Mouse (Mus musculus) Patski (cell line): ENCODE measurements around the gene Tmem164. TPM values are rescaled to one million over a fixed set of nuclear protein-coding genes. Genes with fewer than 3 reads are reported as not detected.

Experiments
- ATAC-seq: fragments of 100-300 bp; one replicate; pipeline ENCODE4 v1.8.0; 2021
- CTCF ChIA-PET: fragments of 350-600 bp; sonication (Branson Sonifier 250); formaldehyde crosslinking; loops from one replicate; lab custom pipeline; 2022; ENCODE audit warnings: inconsistent platforms; lab: Charles Lee
- POLR2A ChIA-PET: fragments of 350-600 bp; sonication (Branson Sonifier 250); formaldehyde crosslinking; loops from one replicate; lab custom pipeline; 2022; ENCODE audit warnings: antibody characterized with exemption, inconsistent platforms; lab: Charles Lee
- DNase-seq: peaks from one replicate; pipeline ENCODE4 v3.0.0-alpha.2; 2011; ENCODE audit warnings: low read depth, low spot score
- H3K27me3 ChIP-seq: fragments of 371-371 bp; one replicate; pipeline ENCODE4 v1.5.1; 2021
- CTCF ChIP-seq: fragments of 100-300 bp; IDR thresholded peaks from one replicate; pipeline ENCODE4 v1.5.1; 2021
- in situ Hi-C: fragments of 300-500 bp; cut with MboI; formaldehyde crosslinking; loops from 3 replicates; pipeline ENCODE4 v1.11.1; 2018; ENCODE audit warnings: low pct_unique_long_range_greater_than_20kb, mixed read lengths
- polyA plus RNA-seq: library from polyadenylated mRNA; unstranded; gene quantifications from one replicate; pipeline ENCODE4 v1.2.3, GENCODE M21; 2021

Tmem164 gene
- polyA plus RNA-seq, 1 experiment from 2014 or later = 39.1 TPM

DNA sequence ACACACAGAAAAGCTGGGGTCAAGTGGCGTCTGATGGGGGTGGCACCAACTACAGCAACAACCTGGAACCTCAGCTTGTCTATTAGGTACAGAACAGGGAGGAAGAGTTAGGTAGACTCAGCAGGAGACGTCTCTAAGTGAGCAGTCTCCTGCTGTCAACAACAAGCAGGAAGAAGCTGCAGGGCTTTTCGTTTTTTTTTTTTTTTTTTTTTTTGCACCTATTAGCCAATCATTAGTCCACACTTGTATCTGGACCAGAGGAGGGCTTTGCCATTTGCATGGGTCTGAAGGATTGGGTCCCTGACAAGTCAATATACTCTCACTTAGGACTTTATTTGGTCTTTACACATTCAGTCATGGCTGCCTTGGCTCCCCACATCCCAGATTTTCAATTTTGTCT is 4.0 kb upstream of the Tmem164 start:
- DNase-seq (no peak), ATAC-seq (no peak)
- peaks cover 13% of the 10 kb centered on the region for H3K27me3 ChIP-seq
- CTCF ChIA-PET = no interaction called here
- TF ChIP-seq CTCF = no peak
- in situ Hi-C loops = no loop called here
- POLR2A ChIA-PET = interaction anchor here (0.7 kb wide), 1 partner anchor 22 kb away, joined by 3 read pairs; no protein-coding TSS in a partner anchor

DNA sequence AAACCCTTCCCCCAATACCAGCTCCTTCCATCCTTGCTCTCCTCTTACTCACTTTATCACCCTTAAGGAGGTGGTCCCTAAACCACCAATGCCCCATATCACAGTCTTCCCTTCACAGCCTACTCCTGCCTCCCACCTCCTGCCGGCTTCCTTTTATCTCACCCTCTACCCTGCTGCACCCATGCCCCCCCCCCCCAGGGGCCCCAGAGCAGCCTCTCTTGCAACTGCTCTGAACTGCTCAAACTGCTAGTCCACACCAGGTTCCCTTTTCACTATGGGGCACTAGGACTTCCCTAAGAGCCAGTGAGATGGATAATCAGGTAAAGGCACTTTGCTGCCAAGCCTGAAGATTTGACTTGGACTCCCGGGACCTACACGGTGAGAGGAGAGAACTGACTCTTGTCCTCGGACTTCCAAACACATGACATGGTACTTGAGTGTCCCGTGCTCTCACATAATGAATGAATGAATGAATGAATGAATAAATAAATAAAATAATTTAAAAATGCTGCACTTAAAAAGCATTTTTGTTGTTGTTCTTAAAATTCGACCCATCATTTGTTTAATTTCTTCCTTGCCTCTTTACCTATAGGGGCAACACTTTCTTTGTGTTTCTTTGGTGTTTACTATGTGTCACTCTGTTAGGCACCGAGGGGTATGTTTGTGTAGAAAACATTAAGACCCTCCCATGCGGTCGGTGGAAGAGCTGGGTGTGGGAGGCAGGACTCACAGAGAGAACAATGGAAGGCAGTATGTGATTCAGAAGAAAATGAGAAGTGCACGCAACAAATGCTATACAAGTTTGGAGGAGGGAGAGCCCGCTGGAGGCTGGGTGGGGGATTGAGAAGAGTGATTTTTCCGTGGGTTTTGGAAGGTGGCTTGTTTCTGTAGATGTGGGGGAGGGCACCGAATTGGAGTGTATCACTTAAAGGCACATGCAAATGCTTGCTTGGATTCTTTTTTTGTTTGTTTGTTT is 2.4 kb upstream of the Tmem164 start:
- H3K27me3 ChIP-seq = peaks cover 8% of the 10 kb centered on the region
- CTCF ChIA-PET = interaction anchor here (1.1 kb wide), 1 partner anchor 13 kb away, joined by 5 read pairs; no protein-coding TSS in a partner anchor
- TF ChIP-seq CTCF = no peak
- POLR2A ChIA-PET = interaction anchor here (0.6 kb wide), 1 partner anchor 965 kb away, joined by 3 read pairs; no protein-coding TSS in a partner anchor
- DNase-seq (no peak), ATAC-seq (no peak)
- in situ Hi-C loops = no loop called here

DNA sequence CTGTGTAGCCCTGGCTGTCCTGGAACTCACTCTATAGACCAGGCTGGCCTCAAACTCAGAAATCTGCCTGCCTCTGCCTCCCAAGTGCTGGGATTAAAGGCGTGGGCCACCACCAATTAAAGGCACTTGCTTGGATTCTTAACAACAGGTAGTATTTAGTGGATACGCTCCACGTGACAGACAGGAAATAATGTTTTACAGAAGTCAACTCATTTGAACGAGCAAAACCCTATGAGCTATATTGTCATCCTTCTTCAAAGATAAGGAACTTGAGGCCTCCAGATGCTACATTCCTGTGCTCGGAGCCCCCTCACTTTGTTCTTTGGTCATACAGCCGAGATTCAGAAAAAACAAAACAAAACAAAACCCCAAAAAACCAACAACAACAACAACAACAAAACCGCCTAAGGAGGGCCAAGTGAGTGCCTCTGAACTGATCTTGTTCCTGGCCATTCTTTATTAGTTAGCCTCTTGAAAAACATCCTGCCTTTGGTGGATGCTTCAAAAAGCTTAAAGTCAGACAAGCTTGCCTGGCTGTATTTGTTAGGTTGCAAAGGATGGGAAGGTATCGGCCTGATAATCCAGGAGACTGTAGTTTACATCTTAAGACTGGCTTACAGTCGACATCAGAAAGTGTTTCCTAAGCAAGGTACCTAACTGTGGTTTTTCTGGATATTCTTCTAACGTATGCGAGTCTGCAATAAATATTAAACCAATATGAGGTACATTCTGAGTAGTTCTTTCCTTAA is 1.5 kb upstream of the Tmem164 start:
- peaks cover 1% of the 10 kb centered on the region for H3K27me3 ChIP-seq
- no peak for TF ChIP-seq CTCF
- ChIA-PET POLR2A (interaction anchor here (0.7 to 1.2 kb wide), 3 partner anchors 12 to 25 kb away, joined by 3 to 6 read pairs (median 4); no protein-coding TSS in a partner anchor), CTCF (interaction anchor here (0.7 to 1.1 kb wide), 2 partner anchors 14 to 26 kb away, joined by 3 to 5 read pairs; no protein-coding TSS in a partner anchor)
- DNase-seq (no peak), ATAC-seq (no peak)
- in situ Hi-C loops = loop anchor here (10.0 kb wide), 1 partner anchor 365 kb away; no protein-coding TSS in a partner anchor

DNA sequence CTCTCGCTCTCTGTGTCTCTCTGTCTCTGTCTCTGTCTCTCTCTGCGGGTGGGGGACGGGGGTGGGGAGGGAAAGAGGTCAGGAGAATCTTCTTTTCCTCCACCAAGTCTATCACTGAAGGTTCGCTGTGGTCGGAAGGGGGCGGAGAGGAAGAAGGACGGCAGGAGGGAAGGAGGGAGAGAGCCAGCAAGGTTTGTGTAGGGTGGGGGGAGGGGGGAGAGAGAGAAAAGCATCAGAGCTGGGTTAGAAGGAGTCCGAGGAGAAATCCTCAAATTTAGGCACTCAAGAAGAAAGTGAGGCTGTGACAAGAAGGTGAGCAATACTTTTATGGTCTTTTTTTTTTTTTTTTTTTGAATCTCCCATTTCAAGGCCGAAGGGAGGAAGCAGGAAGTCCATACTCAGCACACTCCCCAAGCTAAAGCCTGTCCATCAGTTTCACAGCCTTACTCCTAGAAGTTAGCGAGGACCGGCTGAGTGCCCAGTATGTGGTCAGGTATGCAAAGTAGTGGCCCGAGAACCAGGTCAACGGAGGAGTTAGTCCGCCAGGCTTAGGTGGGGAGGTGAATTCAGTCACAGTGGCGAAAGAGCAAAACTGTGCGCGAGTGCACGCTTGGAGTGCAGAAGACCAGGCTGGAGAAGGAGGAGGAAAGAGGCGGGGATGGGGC is 683 bp upstream of the Tmem164 start:
- no peaks in the 10 kb centered on the region for H3K27me3 ChIP-seq
- ATAC-seq = peak; percentile 15
- TF ChIP-seq CTCF = no peak
- no peak for DNase-seq
- in situ Hi-C loops = loop anchor here (10.0 kb wide), 1 partner anchor 364 kb away; no protein-coding TSS in a partner anchor
- POLR2A ChIA-PET = interaction anchor here (0.7 to 1.2 kb wide), 3 partner anchors 11 to 24 kb away, joined by 3 to 6 read pairs (median 4); no protein-coding TSS in a partner anchor
- CTCF ChIA-PET = interaction anchor here (0.7 to 1.1 kb wide), 2 partner anchors 14 to 25 kb away, joined by 3 to 5 read pairs; no protein-coding TSS in a partner anchor

DNA sequence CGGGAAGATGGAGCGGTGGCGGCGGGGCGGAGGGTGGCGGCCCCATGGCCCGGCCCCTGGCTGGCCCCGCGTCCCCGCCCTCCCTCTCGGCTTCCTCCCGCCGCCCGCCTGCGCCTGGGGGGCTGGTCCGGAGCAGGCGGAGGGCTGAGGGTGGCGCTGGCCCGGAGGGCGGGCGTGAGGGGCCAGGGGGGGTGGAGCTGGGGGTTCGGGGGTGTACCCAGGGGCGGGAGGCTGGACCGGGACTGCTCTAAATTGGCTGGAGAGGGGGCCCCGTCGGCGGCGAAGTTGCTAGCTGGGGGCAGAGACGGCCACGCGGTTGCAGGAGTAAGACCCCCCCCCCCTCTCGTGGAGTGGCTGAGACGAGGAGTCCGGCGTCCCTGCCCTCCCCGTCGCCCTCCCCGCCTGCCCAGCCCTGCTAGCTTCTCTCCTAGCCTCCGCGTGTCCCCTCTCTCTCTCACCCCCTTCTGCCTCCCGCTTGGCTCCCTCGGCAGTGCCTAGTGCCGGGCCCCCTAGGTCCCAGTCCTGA is 473 bp downstream of the Tmem164 start:
- no peak for TF ChIP-seq CTCF
- CTCF ChIA-PET = no interaction called here
- POLR2A ChIA-PET = interaction anchor here (0.6 kb wide), 1 partner anchor 423 kb away, joined by 7 read pairs; no protein-coding TSS in a partner anchor
- in situ Hi-C loops = loop anchor here (10.0 kb wide), 1 partner anchor 363 kb away; no protein-coding TSS in a partner anchor
- ATAC-seq (peak; percentile 66), DNase-seq (no peak)
- H3K27me3 ChIP-seq = no peaks in the 10 kb centered on the region

DNA sequence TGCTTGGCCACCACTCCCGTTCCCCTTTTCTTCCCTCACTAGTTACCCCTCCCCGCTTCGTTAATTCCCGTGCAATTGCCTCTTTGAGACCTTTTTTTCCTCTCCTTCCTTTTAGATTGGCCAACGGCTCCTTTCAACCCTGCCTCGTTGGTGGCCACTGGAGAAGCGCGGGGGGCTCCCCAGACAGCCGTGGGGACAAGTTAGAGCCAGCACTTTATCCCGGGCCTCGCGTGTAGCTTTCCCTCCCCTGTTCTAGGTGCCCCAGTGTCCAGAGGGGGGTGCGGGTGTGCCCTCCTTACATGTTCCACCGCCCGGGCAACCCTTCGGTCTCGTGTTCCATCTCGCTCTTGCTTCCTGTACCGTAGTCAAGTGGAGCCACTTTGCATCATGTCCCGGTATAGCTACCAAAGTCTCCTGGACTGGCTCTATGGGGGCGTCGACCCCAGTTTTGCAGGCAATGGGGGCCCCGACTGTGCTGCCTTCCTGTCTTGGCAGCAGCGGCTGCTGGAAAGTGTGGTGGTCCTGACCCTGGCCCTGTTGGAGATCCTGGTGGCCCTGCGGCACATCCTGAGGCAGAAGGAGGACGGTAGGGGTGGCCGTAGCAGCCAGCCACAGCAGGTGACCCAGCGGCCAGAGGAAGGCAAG is 1.1 kb downstream of the Tmem164 start:
- CTCF ChIA-PET = no interaction called here
- no peak for ATAC-seq
- no peak for TF ChIP-seq CTCF

DNA sequence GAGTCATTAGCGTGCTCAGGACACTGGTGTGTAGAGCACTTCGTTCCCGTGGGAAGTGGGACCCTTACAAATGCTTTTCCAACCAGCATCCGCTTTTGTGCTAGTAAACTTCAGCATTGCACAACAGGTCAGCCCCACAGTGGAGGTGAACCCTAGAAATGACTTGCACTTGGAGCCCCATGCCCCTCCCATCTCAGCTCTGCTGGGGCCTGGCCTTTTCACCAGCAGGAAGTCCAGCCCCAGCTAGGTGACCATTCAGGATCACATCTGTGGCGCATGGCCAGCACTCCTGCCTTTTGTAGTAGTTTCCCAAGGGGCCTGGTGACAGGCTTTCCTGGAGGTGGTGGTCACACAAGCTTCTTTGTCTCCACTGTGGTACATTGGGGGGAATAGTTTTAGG is 1.8 kb downstream of the Tmem164 start:
- ATAC-seq (no peak), DNase-seq (no peak)
- ChIA-PET CTCF (interaction anchor here (1.1 kb wide), 1 partner anchor 11 kb away, joined by 3 read pairs; no protein-coding TSS in a partner anchor), POLR2A (interaction anchor here (1.2 kb wide), 1 partner anchor 23 kb away, joined by 3 read pairs; no protein-coding TSS in a partner anchor)
- H3K27me3 ChIP-seq = no peaks in the 10 kb centered on the region
- in situ Hi-C loops = loop anchor here (10.0 kb wide), 1 partner anchor 362 kb away; no protein-coding TSS in a partner anchor
- TF ChIP-seq CTCF = no peak

More for the DNA sequence above, 1.1 kb downstream of the Tmem164 start:
- in situ Hi-C loops = loop anchor here (10.0 kb wide), 1 partner anchor 363 kb away; no protein-coding TSS in a partner anchor
- POLR2A ChIA-PET = interaction anchor here (0.6 kb wide), 1 partner anchor 423 kb away, joined by 7 read pairs; no protein-coding TSS in a partner anchor
- H3K27me3 ChIP-seq = no peaks in the 10 kb centered on the region
- DNase-seq = no peak

DNA sequence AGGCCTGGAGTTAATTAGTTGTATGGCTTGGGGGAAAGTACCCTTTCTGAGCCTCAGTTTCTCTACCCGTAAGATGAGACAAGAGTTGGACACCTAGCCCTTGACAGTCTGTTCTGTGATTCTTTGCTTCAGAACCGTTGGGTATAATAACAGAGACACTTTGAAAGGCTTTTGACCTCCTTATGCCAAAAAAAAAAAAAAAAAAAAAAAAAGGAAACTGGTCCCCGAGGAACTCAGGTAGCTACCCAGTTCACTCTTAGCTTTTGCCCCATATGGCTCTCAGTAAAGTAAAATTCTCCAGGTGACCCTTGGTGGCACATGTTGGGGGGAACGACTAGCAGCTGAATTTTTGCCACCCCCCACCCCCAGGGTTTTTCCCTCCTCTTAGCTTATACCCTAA is 3.5 kb downstream of the Tmem164 start:
- ChIA-PET POLR2A (interaction anchor here (0.7 kb wide), 1 partner anchor 32 kb away, joined by 4 read pairs; no protein-coding TSS in a partner anchor), CTCF (interaction anchor here (0.7 to 1.9 kb wide), 5 partner anchors 9 to 41 kb away, joined by 3 to 4 read pairs (median 3); no protein-coding TSS in a partner anchor)
- TF ChIP-seq CTCF = no peak
- in situ Hi-C loops = loop anchor here (10.0 kb wide), 1 partner anchor 360 kb away; no protein-coding TSS in a partner anchor
- DNase-seq = no peak
- H3K27me3 ChIP-seq = peaks cover 1% of the 10 kb centered on the region
- ATAC-seq = no peak
